Mouse (Mus musculus) right cerebral cortex, postnatal 14 days (tissue): ENCODE measurements at regions not wholly inside any gene's neighbourhood (a gene's known extent, or its start where the extent isn't known, plus 50 kb on each side); places are given as distances from the start of the nearest gene placed in this dataset.

Experiments
- DNase-seq: peaks from one replicate; pipeline ENCODE4 v3.0.0; 2022

GRCm38 (mm10) chr5:75826283-75827098, 151.8 kb downstream of the Kdr start:
- no peak for DNase-seq

GRCm38 (mm10) chr5:75825576-75825975, 152.7 kb downstream of the Kdr start:
- no peak for DNase-seq

- no peak for DNase-seq
Measured at GRCm38 (mm10) chr5:75824660-75825059, 153.6 kb downstream of the Kdr start.

GRCm38 (mm10) chr5:75823646-75824045, 154.6 kb downstream of the Kdr start:
- DNase-seq = no peak

- no peak for DNase-seq
Measured at GRCm38 (mm10) chr5:75817396-75817795, 160.9 kb downstream of the Kdr start.

GRCm38 (mm10) chr5:75814393-75814984, 163.8 kb downstream of the Kdr start:
- no peak for DNase-seq

GRCm38 (mm10) chr5:75812686-75813085, 165.6 kb downstream of the Kdr start:
- DNase-seq = no peak

GRCm38 (mm10) chr5:75808551-75809332, 169.5 kb downstream of the Kdr start:
- no peak for DNase-seq

- no peak for DNase-seq
Measured at GRCm38 (mm10) chr5:75805011-75805410, 173.2 kb downstream of the Kdr start.

- DNase-seq = no peak
Measured at GRCm38 (mm10) chr5:75804340-75804739, 173.9 kb downstream of the Kdr start.

- DNase-seq = no peak
Measured at GRCm38 (mm10) chr5:75803012-75803411, 175.2 kb downstream of the Kdr start.

- no peak for DNase-seq
Measured at GRCm38 (mm10) chr5:75800040-75800989, 177.9 kb downstream of the Kdr start.

GRCm38 (mm10) chr5:75799627-75800026, 178.6 kb downstream of the Kdr start:
- DNase-seq = no peak

GRCm38 (mm10) chr5:75793184-75793583, 185.1 kb downstream of the Kdr start:
- DNase-seq = no peak

GRCm38 (mm10) chr5:75791738-75792137, 186.5 kb downstream of the Kdr start:
- DNase-seq = no peak

GRCm38 (mm10) chr5:75788087-75788486, 190.2 kb downstream of the Kdr start:
- DNase-seq = no peak

GRCm38 (mm10) chr5:75786196-75786595, 192.1 kb downstream of the Kdr start:
- no peak for DNase-seq

- DNase-seq = no peak
Measured at GRCm38 (mm10) chr5:75784998-75785593, 193.2 kb downstream of the Kdr start.

GRCm38 (mm10) chr5:75770592-75770991, 195.9 kb downstream of the Kit start:
- DNase-seq = no peak

- DNase-seq = no peak
Measured at GRCm38 (mm10) chr5:75767213-75767612, 192.5 kb downstream of the Kit start.

- DNase-seq = no peak
Measured at GRCm38 (mm10) chr5:75762374-75762773, 187.7 kb downstream of the Kit start.
